Mouse (Mus musculus): ENCODE measurements at regions not wholly inside any gene's neighbourhood (a gene's known extent, or its start where the extent isn't known, plus 50 kb on each side); places are given as distances from the start of the nearest gene placed in this dataset.

DNA sequence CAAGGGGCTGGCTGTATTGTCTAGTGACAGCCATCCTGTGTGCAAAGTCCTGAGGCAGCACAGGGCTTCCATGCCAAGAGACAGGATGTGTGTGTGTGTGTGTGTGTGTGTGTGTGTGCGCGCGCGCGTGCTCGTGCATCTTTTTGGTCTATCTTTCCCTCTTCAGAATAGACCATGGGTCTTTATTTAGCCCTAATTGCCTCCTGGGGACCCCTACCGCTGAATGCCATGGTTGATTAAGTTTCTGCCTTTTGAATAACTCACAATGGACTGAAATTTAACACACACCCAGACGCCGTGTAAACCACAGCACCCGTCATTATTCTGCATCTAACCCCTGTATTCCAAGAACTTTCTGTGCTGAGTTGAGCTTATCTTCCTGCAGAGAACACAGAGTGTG is 435.2 kb upstream of the Kcnab2 start:
- no peak for ATAC-seq (ENCODE audit: insufficient number of reproducible peaks, insufficient read depth, low FRiP score, low read depth)
- Histone ChIP-seq H3K4me3 (ENCODE audit: low read depth, low read length) (no peak overlapping the region), H3K4me1 (ENCODE audit: control insufficient read depth, insufficient read depth, low read length) (no peaks in the 10 kb centered on the region), H3K9ac (replicated peaks; ENCODE audit: low read depth, low read length) (no peak overlapping the region), H3K36me3 (ENCODE audit: control insufficient read depth, insufficient read depth, low read length) (no peaks in the 10 kb centered on the region), H3K9me3 (ENCODE audit: control insufficient read depth, low read depth, low read length) (no peaks in the 10 kb centered on the region), H3K4me2 (replicated peaks; ENCODE audit: low read depth, low read length) (no peak overlapping the region), H3K27ac (ENCODE audit: low read length) (no peak overlapping the region), H3K27me3 (ENCODE audit: control insufficient read depth, insufficient read depth, low read length) (no peaks in the 10 kb centered on the region)
- whole genome bisulfite sequencing, result 89% methylated on average over 10 of the region's 10 CpGs

GRCm38 (mm10) chr4:152908235-152908634 is 430.6 kb upstream of the Kcnab2 start:
- ATAC-seq (ENCODE audit: insufficient number of reproducible peaks, insufficient read depth, low FRiP score, low read depth), result no peak

GRCm38 (mm10) chr4:152902851-152903250 is 425.2 kb upstream of the Kcnab2 start:
- WGBS, result 80% methylated on average over 11 of the region's 11 CpGs
- H3K4me1 ChIP-seq (ENCODE audit: control insufficient read depth, insufficient read depth, low read length), result no peaks in the 10 kb centered on the region
- no peak overlapping the region for H3K27ac ChIP-seq (ENCODE audit: low read length)
- H3K4me3 ChIP-seq (ENCODE audit: low read depth, low read length), result no peak overlapping the region
- no peak overlapping the region for H3K4me2 ChIP-seq (replicated peaks; ENCODE audit: low read depth, low read length)
- ATAC-seq (ENCODE audit: insufficient number of reproducible peaks, insufficient read depth, low FRiP score, low read depth), result no peak
- H3K9me3 ChIP-seq (ENCODE audit: control insufficient read depth, low read depth, low read length), result no peaks in the 10 kb centered on the region
- H3K36me3 ChIP-seq (ENCODE audit: control insufficient read depth, insufficient read depth, low read length), result no peaks in the 10 kb centered on the region
- no peaks in the 10 kb centered on the region for H3K27me3 ChIP-seq (ENCODE audit: control insufficient read depth, insufficient read depth, low read length)
- no peak overlapping the region for H3K9ac ChIP-seq (replicated peaks; ENCODE audit: low read depth, low read length)

More at GRCm38 (mm10) chr4:152908235-152908634, 430.6 kb upstream of the Kcnab2 start:
- H3K4me2 ChIP-seq (replicated peaks; ENCODE audit: low read depth, low read length), result no peak overlapping the region
- H3K27me3 ChIP-seq (ENCODE audit: control insufficient read depth, insufficient read depth, low read length), result no peaks in the 10 kb centered on the region
- H3K4me1 ChIP-seq (ENCODE audit: control insufficient read depth, insufficient read depth, low read length), result no peaks in the 10 kb centered on the region
- no peak overlapping the region for H3K4me3 ChIP-seq (ENCODE audit: low read depth, low read length)
- no peaks in the 10 kb centered on the region for H3K9me3 ChIP-seq (ENCODE audit: control insufficient read depth, low read depth, low read length)
- WGBS, result 53% methylated on average over 5 of the region's 5 CpGs
- no peaks in the 10 kb centered on the region for H3K36me3 ChIP-seq (ENCODE audit: control insufficient read depth, insufficient read depth, low read length)
- no peak overlapping the region for H3K9ac ChIP-seq (replicated peaks; ENCODE audit: low read depth, low read length)
- no peak overlapping the region for H3K27ac ChIP-seq (ENCODE audit: low read length)

GRCm38 (mm10) chr4:152900049-152900448 is 422.4 kb upstream of the Kcnab2 start:
- Histone ChIP-seq H3K27ac (ENCODE audit: low read length) (no peak overlapping the region), H3K9me3 (ENCODE audit: control insufficient read depth, low read depth, low read length) (no peaks in the 10 kb centered on the region), H3K36me3 (ENCODE audit: control insufficient read depth, insufficient read depth, low read length) (no peaks in the 10 kb centered on the region), H3K4me3 (ENCODE audit: low read depth, low read length) (no peak overlapping the region), H3K9ac (replicated peaks; ENCODE audit: low read depth, low read length) (no peak overlapping the region), H3K4me1 (ENCODE audit: control insufficient read depth, insufficient read depth, low read length) (no peaks in the 10 kb centered on the region), H3K4me2 (replicated peaks; ENCODE audit: low read depth, low read length) (no peak overlapping the region), H3K27me3 (ENCODE audit: control insufficient read depth, insufficient read depth, low read length) (no peaks in the 10 kb centered on the region)
- WGBS, result 79% methylated on average over 4 of the region's 4 CpGs
- no peak for ATAC-seq (ENCODE audit: insufficient number of reproducible peaks, insufficient read depth, low FRiP score, low read depth)

DNA sequence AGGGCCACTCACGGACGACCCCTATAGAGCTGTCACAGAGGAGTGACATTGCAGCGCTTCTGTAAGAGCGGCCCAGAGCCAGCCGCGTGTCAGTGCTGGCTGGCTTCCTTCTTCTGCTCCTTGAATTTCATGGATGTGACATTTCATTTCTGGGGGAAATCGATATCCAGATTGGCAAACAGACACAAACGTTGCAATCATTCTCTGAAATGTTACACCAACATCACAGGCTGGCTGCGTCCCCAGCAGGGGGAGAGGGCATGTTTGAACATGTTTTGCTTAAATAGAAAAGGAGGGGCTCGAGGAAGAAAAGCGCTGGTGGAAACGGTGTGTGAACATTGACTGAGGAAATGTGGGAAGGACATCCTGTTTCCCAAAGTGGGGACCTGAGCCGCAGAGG is 417.4 kb upstream of the Kcnab2 start:
- Histone ChIP-seq H3K27ac (ENCODE audit: low read length) (no peak overlapping the region), H3K4me2 (replicated peaks; ENCODE audit: low read depth, low read length) (no peak overlapping the region), H3K4me3 (ENCODE audit: low read depth, low read length) (no peak overlapping the region), H3K27me3 (ENCODE audit: control insufficient read depth, insufficient read depth, low read length) (no peaks in the 10 kb centered on the region), H3K9me3 (ENCODE audit: control insufficient read depth, low read depth, low read length) (no peaks in the 10 kb centered on the region), H3K4me1 (ENCODE audit: control insufficient read depth, insufficient read depth, low read length) (no peaks in the 10 kb centered on the region), H3K9ac (replicated peaks; ENCODE audit: low read depth, low read length) (no peak overlapping the region), H3K36me3 (ENCODE audit: control insufficient read depth, insufficient read depth, low read length) (no peaks in the 10 kb centered on the region)
- ATAC-seq (ENCODE audit: insufficient number of reproducible peaks, insufficient read depth, low FRiP score, low read depth), result no peak
- 58% methylated on average over 13 of the region's 13 CpGs for WGBS

- Histone ChIP-seq H3K4me2 (replicated peaks; ENCODE audit: low read depth, low read length) (no peak overlapping the region), H3K4me3 (ENCODE audit: low read depth, low read length) (no peak overlapping the region), H3K9ac (replicated peaks; ENCODE audit: low read depth, low read length) (no peak overlapping the region), H3K27ac (ENCODE audit: low read length) (no peak overlapping the region), H3K9me3 (ENCODE audit: control insufficient read depth, low read depth, low read length) (no peaks in the 10 kb centered on the region), H3K4me1 (ENCODE audit: control insufficient read depth, insufficient read depth, low read length) (no peaks in the 10 kb centered on the region), H3K27me3 (ENCODE audit: control insufficient read depth, insufficient read depth, low read length) (no peaks in the 10 kb centered on the region), H3K36me3 (ENCODE audit: control insufficient read depth, insufficient read depth, low read length) (no peaks in the 10 kb centered on the region)
- ATAC-seq (ENCODE audit: insufficient number of reproducible peaks, insufficient read depth, low FRiP score, low read depth), result no peak
- WGBS, result 67% methylated on average over 3 of the region's 3 CpGs
Observed at GRCm38 (mm10) chr4:152892997-152893396, 415.3 kb upstream of the Kcnab2 start.

GRCm38 (mm10) chr4:152889211-152889610 is 411.5 kb upstream of the Kcnab2 start:
- Histone ChIP-seq H3K9ac (replicated peaks; ENCODE audit: low read depth, low read length) (no peak overlapping the region), H3K4me2 (replicated peaks; ENCODE audit: low read depth, low read length) (no peak overlapping the region), H3K4me1 (ENCODE audit: control insufficient read depth, insufficient read depth, low read length) (no peaks in the 10 kb centered on the region), H3K36me3 (ENCODE audit: control insufficient read depth, insufficient read depth, low read length) (no peaks in the 10 kb centered on the region), H3K9me3 (ENCODE audit: control insufficient read depth, low read depth, low read length) (no peaks in the 10 kb centered on the region), H3K27me3 (ENCODE audit: control insufficient read depth, insufficient read depth, low read length) (no peaks in the 10 kb centered on the region), H3K27ac (ENCODE audit: low read length) (no peak overlapping the region), H3K4me3 (ENCODE audit: low read depth, low read length) (no peak overlapping the region)
- 77% methylated on average over 5 of the region's 5 CpGs for WGBS
- ATAC-seq (ENCODE audit: insufficient number of reproducible peaks, insufficient read depth, low FRiP score, low read depth), result no peak

- ATAC-seq (ENCODE audit: insufficient number of reproducible peaks, insufficient read depth, low FRiP score, low read depth), result no peak
- H3K4me2 ChIP-seq (replicated peaks; ENCODE audit: low read depth, low read length), result no peak overlapping the region
- 38% methylated on average over 14 of the region's 14 CpGs for WGBS
Observed at GRCm38 (mm10) chr4:152888306-152888705, 410.6 kb upstream of the Kcnab2 start.

GRCm38 (mm10) chr4:152886773-152887172 is 409.1 kb upstream of the Kcnab2 start:
- ATAC-seq (ENCODE audit: insufficient number of reproducible peaks, insufficient read depth, low FRiP score, low read depth), result no peak
- WGBS, result 69% methylated on average over 9 of the region's 9 CpGs
- Histone ChIP-seq H3K36me3 (ENCODE audit: control insufficient read depth, insufficient read depth, low read length) (no peaks in the 10 kb centered on the region), H3K4me3 (ENCODE audit: low read depth, low read length) (no peak overlapping the region), H3K9me3 (ENCODE audit: control insufficient read depth, low read depth, low read length) (no peaks in the 10 kb centered on the region), H3K4me2 (replicated peaks; ENCODE audit: low read depth, low read length) (no peak overlapping the region), H3K27ac (ENCODE audit: low read length) (no peak overlapping the region), H3K9ac (replicated peaks; ENCODE audit: low read depth, low read length) (no peak overlapping the region), H3K4me1 (ENCODE audit: control insufficient read depth, insufficient read depth, low read length) (no peaks in the 10 kb centered on the region), H3K27me3 (ENCODE audit: control insufficient read depth, insufficient read depth, low read length) (no peaks in the 10 kb centered on the region)

More at GRCm38 (mm10) chr4:152888306-152888705, 410.6 kb upstream of the Kcnab2 start:
- H3K27ac ChIP-seq (ENCODE audit: low read length), result no peak overlapping the region
- H3K9me3 ChIP-seq (ENCODE audit: control insufficient read depth, low read depth, low read length), result no peaks in the 10 kb centered on the region
- H3K27me3 ChIP-seq (ENCODE audit: control insufficient read depth, insufficient read depth, low read length), result no peaks in the 10 kb centered on the region
- no peaks in the 10 kb centered on the region for H3K4me1 ChIP-seq (ENCODE audit: control insufficient read depth, insufficient read depth, low read length)
- no peak overlapping the region for H3K9ac ChIP-seq (replicated peaks; ENCODE audit: low read depth, low read length)
- no peak overlapping the region for H3K4me3 ChIP-seq (ENCODE audit: low read depth, low read length)
- H3K36me3 ChIP-seq (ENCODE audit: control insufficient read depth, insufficient read depth, low read length), result no peaks in the 10 kb centered on the region
